Mouse (Mus musculus): ENCODE measurements around the gene Ifi27.

DNA sequence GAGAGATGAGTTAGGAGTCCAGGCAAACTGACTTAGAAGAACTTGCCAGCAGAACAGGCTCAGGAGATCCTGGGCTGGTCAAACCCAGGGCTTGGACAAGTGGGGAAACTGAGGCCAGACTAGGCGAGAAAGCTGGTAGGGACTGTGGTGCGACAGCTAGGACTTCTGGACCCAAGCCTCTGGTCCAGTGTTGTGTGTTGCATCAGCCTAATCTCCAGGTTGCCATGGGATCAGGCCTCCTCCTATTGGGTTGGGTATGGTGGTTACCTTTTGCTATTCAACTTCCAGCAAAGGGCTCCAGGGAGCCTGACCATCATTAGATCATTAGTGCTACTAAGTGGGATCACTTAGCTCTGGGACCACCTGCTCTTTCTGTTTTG is 44.7 kb upstream of the Ifi27 start:
- TF ChIP-seq GATA1 (IDR thresholded peaks at IDR 0.05; ENCODE audit: borderline replicate concordance, low read length) (no peak), CTCF (IDR thresholded peaks at IDR 0.05; ENCODE audit: low read depth, low read length) (no peak), POLR2AphosphoS5 (IDR thresholded peaks at IDR 0.05; ENCODE audit: insufficient replicate concordance, low read depth, low read length) (no peak)

All from G1E (cell line).